Mouse (Mus musculus) cerebellum, adult 2 months (tissue): ENCODE measurements around the gene Hexa.

Experiments used
- CTCF ChIP-seq: fragments of 200-500 bp; IDR thresholded peaks from 2 replicates; pipeline ENCODE4 v1.5.1; 2011; ENCODE audit warnings: low read depth, mild to moderate bottlenecking, control low read depth, low read length, moderate library complexity, borderline replicate concordance; ENCODE audit not compliant: insufficient read depth
- POLR2A ChIP-seq: fragments of 200-500 bp; IDR thresholded peaks from 2 replicates; pipeline ENCODE4 v1.6.1; 2011; ENCODE audit warnings: low read length, control low read depth, borderline replicate concordance; ENCODE audit not compliant: insufficient read depth

GRCm38 (mm10) chr9:59542766-59543324, 3.5 kb downstream of the Hexa start:
- TF ChIP-seq CTCF (no peak), POLR2A (no peak)
